Mouse (Mus musculus): ENCODE measurements around the gene Dnah7a. TPM values are rescaled to one million over a fixed set of nuclear protein-coding genes. Genes with fewer than 3 reads are reported as not detected.

The Dnah7a gene
- polyA plus RNA-seq (2015; fragmentation: Illumina TruSeq; extraction: RNeasy Lipid Tissue Mini Kit (QIAGEN cat#74804); ENCODE audit: insufficient read depth, low read depth, low replicate concordance): not detected

GRCm38 (mm10) chr1:53706431-53707361 lies at the start of gene Dnah7a:
Gene Dnah7a, minus strand, starts transcription at chr1:53706784.

GRCm38 (mm10) chr1:53352327-53353261 lies 354.0 kb downstream of the Dnah7a start, which contains the start of the genes Asdurf, Gm28551 and Asnsd1:
Gene Asdurf, minus strand, starts transcription at chr1:53352619.
Gene Gm28551, minus strand, starts transcription at chr1:53352667.
Gene Asnsd1, minus strand, starts transcription at chr1:53352752.

Other genes starting within 250 kb of the Dnah7a start
- 3.0 TPM for gene Stk17b, start 78.4 kb upstream of the Dnah7a start, polyA plus RNA-seq (2015; fragmentation: Illumina TruSeq; extraction: RNeasy Lipid Tissue Mini Kit (QIAGEN cat#74804); ENCODE audit: insufficient read depth, low read depth, low replicate concordance)

All from pancreas, adult 10 weeks (tissue).